Mouse (Mus musculus) retina, postnatal 1 day (tissue): ENCODE results near the gene Ifitm7.
"Not testable (repeated sequence)": the region's sequence is repeated elsewhere in the genome, so short reads cannot be mapped to it uniquely, and the experiment has no call there.

Experiments used
- DNase-seq: peaks from one replicate; pipeline ENCODE4 v3.0.0-alpha.2; 2012

Ifitm7 gene

DNA sequence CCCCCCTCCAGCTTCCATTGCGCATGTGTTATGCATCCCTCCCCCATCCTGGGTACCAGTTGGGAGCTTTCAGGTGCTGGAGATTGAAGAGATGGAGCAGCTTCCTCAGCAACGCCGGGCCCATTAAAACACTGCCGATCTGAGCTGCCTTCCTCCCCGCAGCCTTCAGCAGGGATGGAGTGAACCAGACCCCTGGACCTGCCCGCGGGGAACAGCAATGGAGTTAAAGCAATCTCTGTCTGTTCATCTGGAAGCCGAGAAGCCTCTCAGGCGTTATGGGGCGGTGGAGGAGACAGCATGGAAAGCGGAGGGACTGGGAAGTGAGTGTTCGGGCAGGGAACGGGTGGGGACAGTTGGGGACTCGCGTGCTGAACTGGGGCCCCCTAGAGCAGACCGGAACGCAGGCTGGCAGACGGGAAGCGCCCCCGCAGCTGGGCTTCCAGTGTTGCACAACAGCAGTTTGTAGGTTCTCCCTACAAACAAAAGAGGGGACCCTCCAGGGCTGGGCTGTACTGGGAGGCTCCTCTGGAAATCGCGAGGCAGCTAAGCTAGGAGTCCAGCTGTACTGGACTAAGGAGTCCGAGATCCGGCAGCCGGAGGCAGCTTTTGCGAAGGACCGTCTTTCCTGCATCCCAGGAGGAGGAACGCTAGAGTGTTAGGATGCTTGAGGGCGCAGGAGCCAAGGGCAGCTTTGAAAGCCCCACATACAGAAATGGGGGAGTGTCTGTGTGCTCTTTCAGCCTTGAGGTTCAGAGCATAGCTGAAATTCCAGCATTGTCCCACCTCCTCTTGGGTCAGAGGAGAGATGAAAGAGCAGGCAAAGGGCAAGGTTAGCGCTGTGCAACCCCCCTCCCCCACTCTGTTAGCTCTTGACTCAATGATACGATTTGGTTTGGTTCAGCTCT lies at the start of gene Ifitm7, which contains the start of gene 2900011O08Rik:
Gene Ifitm7, minus strand, starts transcription at position 315 of the 905 bp plus-strand sequence.
Gene 2900011O08Rik, plus strand, starts transcription at position 31 of the 905 bp plus-strand sequence.
- DNase-seq = peak; percentile 71

DNA sequence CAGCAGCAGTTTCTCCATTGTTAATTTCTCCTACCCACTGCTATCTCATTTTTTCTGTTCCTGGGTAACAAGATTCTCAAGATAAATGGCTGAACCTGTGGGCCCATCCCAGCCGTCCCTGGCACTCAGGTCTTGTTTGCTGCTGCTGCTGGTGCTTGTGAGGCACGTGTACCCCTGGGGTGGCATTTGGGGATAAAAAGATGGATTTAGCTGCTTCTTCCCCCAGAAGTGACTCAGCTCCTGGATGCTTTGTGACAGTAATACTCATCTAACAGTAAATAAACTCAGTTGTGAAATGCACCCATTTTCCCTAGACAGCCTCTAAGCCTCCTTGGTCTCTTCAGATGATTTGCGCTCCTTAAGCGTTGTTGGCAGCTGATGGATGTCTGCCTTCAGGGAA lies 46.4 kb upstream of the Ifitm7 start:
- no peak for DNase-seq

DNA sequence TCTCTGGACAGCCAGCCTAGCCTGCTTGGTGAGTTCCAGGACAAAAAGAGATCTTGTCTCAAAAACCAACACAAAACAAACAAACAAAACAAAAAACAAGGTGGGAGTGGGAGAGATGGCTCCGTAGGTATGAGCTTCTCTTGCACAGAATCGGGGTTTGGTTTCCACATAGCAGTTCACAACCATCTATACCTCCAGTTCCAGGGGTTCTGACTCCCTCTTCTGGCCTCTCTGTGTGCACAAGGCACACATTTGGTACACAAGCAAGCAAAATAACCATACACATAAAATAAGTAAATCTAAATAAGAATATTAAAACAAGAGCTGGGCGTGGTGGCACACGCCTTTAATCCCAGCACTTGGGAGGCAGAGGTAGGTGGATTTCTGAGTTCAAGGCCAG lies 44.0 kb upstream of the Ifitm7 start:
- no peak for DNase-seq

DNA sequence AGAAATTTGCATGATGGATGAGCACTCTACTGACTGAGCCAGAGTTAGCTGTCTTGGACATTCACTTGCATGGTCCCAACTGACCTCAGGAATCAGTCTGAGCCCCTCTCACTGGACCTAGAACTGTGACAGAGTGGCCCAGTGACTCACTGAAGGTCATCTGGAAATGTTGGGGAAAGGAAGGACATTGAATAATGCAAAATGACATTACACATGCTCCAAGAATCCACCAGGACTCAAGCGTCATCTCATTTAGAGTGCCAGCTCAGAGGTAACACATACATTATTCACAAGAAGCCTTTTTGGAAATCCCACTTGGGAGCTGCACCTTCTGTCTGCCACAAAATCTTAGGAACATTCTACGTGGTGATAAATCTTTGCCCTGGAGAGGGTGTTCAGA lies 43.2 kb upstream of the Ifitm7 start:
- DNase-seq = no peak

DNA sequence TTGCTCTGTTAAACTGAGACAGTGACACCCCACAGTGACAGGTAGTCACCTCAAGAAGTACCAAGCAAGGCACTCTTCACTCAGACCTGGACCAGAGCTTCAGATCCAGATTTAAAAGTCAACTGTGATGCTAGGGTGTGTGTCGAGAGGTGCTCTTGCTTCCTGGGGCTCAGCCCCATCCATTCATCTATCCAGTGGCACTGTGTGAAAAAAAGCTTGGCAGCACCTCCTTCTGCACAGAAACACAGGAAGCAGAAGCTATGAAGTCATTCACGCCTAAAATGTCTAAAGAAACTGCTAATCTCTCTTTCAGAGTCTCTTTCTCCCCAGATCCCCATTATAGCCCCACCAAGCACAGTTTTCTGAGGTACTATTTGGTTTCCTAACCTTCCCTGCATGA lies 42.4 kb upstream of the Ifitm7 start:
- DNase-seq = no peak

DNA sequence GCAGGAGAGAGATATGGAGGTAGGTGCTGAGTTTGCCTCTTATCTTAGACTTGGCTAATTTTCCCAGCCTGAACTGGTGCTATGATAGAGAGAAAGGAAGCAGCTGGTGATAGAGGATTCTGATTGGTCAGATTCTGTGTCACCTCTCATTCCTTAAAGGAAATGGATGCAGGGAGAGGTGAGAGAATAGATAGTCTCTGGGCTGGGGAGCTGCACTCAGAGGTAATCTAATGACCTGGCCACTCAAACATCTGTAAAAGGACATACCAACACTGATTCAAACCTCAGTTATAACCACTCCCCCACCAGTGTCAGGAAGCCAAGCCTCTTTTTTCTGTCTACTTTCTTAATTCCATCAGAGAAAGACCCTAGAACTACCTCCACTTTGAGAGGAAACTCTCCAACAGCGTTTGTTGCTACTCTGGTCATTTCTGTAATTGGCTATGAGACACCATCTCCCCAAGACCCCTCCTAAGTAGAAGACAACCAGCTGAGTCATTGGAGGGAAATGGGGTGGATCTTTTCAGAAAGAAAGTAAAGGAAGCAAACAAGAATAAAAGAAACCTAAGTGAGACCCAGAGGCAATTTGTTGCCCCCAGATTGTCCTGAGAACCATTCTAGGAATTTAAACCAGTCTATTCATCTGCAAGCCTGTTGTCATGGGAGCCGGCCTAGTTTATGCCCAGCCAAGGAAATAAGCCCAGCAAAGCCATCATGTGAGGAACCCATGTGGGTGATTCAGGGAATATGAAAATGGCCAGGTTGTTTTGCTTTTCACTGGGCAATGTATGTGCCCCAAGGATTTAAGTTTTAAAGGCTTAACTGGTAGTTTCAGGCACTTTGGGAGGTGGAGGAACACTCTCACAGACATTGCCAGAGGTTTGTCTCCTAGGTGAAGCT lies 38.7 kb upstream of the Ifitm7 start:
- DNase-seq = peak; percentile 4

DNA sequence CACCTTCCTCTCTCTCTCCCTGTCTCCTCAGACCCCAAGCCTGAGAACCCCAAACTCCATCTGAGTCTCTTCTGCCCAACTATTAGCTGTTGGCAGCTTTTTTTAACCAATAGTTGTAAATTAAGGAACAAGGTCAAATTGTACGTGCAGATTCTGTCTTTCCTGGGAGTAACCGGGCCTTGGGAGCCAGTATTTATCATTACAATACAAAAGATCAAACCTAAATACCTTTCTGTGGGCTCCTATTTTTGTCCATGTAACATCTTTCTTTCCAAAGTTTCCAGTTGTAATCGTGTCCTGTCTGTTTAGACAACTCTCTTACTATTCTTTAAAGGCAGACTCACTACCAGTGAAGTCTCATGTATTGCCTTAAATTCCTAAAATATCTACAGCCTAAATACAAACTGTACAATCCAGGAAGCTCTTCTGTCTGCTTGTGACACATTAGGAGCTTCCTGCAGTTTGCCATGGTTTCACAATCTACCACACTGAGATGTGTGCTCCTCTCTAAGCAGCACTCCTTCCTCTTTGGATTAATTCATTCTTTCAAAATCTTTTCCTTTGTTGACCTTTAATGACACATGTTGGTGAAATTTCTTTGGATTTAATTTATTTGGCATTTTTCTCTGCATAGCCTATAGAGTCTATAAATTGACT lies 34.6 kb upstream of the Ifitm7 start:
- no peak for DNase-seq

DNA sequence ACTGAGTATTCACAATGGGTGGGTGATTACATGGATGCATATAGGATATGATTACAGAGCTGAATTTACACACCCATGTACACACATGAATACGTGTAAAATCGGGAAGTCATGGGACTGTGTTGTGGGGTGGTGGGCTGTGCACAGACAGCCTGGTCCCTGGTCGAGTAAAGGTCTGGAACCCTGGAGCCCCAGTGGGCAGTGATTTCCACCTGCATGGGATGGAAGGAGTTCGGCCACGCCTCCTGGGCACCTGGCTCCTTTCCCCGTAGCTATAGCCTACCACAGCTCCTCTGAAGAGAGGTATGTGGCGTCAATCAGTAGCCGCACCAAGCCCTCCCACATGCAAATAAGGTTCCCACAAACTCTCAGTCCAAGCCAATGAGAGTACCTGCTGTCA lies 30.6 kb upstream of the Ifitm7 start:
- no peak for DNase-seq

DNA sequence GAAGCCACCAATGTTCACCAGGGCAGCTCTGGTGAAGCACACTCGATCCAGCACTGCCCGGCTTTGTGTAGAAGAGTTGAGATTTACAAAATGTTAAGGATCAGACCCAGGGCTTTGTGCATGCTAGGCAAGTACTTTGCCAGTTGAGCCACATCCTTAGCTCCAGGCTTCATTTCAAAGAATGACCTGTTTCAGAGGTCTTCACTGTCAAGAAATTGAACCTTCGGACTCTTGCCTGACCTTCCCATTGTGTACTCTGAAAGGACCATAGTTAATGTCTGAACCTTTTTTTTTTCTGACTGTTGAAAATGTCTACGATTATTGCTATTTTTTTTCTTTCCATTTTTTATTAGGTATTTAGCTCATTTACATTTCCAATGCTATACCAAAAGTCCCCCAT lies 23.3 kb upstream of the Ifitm7 start:
- no peak for DNase-seq

DNA sequence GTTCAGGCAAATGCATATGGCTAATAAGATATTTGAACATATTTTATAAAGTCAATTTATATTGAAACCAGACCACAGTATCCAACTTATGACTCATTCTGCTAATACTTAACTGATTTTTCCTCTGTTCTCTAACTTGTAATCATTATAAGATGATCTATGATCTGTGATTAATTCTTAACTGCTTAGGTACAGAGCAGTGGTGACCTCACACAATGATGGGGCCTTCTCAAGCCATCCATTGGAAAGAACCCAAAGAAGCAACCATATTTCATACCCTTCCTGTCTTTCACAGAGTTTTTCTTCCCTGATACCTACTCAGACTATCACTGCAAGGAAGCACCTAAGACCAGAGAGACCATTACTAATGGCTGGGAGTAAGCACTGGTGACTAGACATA lies 22.0 kb upstream of the Ifitm7 start:
- no peak for DNase-seq

DNA sequence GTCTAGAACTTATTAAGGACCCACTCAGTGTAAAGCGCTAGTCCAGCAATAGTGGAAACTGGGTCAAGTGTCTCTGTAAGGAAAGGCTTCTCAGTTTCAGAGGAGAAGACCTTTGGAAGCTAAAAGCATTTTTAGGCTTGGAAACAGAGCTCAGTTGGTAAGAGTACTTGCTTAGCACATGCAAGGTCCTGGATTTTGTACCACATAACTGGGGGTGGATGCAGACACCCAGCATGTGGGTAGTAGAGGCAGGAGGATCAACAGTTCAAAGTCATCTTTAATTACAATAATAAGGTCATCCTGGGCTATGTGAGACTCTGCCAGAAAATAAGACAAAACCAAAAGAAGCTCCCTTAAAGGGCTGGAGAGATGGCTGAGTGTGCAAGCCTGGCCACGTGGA lies 21.4 kb upstream of the Ifitm7 start:
- DNase-seq = no peak

DNA sequence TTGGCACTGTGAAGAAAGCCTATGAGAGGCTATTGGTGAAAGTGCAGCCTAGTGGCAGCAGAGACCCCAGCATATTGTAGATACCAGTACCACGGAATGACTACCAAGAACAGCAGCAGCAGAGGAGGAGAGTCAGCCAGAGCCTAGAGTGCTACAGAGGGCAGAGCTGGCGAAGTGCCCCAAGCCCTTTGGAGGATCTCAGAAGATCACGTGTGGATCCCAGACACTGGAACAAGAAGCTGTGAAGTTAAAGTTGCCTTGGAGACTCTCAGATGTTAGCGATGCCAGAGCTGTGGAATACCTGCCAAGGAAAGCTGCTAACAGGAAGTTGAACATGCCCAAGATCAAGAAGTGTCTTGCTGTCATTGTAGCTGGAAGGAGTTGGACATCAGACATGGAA lies 18.6 kb upstream of the Ifitm7 start:
- no peak for DNase-seq

DNA sequence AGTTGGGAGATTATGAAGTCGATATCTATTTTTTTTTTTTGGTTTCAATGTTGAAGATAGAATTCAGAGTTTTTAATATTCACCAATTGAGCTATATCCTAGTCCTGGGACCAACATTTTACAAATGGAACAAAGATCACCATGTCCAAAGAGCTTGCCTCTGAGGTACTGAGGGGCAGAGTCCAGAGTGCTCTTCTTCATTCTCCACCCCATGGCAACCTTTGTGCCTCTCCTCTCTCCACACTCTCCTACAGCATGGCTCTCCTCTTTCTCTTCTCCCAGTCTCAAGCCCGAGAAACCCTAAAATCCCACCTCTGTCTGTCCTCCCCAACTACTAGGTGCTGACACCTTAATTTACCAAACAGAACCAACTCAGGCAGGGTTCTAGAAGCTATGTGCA lies 18.0 kb upstream of the Ifitm7 start:
- DNase-seq = no peak

DNA sequence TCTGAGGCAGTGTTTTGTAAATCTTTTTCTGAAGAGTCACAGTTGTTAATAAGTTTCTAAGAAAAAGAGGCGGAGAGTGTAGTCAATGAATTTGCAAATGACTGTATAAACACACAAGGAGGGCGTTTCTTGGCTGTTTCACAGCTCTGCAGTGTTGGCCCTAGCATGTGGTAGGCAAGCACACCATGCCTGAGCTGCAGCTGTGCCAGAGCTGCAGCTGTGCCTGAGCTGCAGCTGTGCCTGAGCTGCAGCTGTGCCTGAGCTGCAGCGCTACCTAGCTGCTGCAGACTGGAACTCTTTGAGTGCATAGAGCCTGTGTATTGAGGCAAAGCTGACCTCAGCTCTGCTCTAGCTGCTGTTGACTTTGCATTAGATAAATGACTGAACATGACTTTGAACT lies 17.5 kb upstream of the Ifitm7 start:
- no peak for DNase-seq

DNA sequence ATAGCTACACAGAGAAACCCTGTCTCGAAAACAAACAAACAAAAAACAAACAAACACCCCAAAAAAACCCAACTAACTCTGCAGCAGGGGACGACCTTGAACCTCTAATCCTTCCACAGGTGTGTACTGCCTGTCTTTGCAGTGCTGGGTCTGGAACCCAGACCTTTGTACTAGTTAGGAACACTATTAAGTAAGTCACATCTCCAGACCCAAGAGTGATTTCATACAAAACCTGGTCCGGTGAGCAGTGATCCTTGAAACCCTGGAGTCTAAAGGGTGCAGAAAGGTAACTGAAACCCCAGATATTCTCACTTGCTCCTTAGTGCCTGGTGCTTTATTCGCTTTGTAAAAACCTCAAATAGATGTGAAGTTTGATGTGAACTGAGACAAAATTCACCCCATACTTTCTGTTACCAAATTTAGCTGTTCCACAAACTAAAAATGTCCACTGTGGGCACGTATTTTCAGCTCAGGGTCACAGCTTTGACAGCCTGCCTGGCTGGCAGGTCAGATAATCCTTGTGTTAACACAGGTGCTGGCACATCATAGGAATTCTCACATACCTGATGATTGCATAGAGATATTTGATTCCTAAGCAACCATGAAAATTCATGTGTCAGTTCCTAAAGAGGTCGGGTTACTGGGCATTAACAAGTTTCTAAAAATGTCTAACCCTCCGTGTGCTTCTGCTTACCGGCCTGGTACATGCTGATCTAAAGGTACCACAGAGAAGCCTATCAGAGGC lies 16.9 kb upstream of the Ifitm7 start:
- no peak for DNase-seq

DNA sequence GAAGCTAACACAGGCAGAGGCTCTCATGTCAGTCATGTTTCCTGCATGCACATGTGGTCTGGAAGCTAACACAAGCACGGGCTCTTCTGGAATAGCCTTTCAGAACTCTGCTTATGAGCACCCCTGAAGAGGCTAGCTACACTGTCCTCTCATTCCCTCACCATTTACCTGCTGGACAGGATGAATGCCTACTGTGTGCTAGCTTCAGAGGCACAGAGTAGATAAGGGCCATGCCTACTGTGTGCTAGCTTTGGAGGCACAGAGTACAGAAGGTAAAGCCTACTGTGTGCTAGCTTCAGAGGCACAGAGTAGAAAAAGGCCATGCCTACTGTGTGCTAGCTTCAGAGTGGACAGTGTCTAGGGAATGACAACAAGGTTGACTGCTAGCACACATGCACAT lies 7.8 kb upstream of the Ifitm7 start:
- DNase-seq = no peak

DNA sequence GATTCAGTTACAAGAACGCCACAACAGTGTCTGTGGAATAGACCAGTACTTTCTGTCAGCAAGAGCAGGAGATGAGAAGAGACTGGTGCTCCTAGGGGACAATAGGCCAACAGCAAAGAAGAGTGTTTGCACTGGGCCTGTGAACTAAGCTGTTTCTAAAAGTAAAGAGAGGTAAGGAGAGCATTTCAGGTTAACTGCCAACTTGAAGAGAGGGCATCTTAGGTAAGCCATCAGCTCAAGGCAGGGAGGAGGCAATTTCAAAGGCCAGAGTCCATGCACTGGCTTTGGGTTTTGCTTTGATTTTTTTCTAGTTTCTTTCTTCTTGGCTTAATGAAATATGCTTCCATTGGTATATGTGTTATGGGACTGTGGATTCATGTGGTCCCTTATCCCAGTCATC lies 7.4 kb upstream of the Ifitm7 start:
- DNase-seq = no peak

DNA sequence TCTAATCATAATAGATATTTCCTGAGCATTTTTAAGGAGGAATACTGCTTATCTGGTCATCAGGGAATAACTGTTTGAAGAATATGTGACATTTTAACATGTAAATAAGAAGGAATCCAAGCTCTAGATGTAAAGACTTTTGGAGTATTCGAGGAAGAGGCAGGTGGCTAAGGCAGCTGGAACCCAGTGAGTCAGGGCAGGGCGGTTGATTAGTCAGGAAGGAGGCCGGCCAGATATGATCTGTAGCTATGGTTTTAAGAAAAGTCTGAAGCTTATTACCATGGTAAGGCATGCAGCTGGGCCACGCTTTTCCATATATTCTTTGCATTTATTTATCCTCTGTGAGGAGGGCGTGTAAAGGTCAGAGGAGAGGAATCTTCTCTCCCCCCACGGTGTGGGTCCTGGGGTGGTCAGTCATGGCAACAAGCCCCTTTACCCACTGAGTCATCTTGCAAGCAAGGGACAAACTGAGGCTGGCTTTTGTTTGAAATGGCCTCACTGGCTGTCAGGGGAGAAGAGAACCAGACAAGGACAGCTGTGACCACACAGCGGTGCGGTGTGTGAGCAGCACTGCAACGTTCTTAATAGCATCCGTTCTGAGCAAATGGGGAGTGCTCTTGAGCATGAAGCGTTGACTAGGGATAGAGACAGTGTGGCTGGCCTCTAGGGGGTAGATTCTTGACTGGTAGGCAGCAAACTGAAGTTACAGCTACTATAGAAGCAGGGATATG lies 6.0 kb upstream of the Ifitm7 start:
- no peak for DNase-seq

DNA sequence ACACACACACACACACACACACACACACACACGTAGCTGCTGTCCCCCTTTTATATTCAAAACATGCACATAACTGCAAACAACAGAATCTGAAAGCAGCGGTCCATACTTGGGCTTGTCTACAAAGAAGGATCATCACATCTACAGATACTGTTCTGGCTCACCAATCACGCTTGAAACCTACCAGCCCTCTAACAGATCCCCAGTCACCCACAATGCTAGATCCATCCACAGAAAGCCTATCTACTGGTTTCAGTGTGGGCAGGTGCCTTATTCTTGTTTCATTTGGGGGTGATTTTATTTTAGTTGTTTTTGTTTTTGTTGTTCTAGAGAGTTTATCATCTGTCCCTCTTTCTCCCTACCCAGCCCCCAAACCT lies 503 bp downstream of the Ifitm7 start:
- DNase-seq = no peak

DNA sequence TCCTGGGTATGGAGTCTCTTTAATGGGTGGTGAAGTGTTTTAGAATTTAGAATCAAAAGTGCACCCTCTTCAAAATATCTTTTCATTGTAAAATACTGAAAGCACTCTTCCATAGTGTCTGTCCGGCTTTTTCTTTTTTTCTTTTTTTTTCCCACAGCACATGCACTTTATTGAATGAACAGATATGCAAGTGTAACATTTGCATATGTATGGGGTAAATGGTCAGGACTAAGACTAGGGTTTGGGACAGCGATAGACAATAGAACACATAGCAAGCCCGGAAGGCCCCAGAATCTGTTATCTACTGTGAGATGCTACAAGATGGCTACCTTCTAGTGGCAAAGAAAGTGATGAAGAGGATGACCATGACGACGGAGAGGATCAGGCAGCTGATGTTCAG lies 3.5 kb downstream of the Ifitm7 start:
- DNase-seq = no peak

DNA sequence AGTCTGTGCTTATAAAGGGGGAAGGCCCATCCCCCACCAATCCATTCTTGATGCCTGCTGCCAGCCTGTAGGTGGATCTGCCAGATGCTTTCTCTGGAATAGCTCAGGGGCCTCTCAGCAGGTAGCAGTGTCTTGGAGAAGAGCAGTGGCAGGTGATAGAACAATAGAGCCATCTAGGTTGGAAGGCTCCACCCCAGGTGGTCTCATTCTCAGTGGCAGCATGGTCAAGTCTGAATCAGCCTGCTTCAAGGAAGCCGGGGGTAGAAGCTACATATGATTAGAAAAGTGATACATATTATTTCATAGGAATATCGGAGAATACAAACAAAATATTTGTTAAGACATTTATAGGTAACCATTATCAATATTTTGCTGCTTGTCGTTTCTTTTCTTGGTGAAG lies 5.0 kb downstream of the Ifitm7 start:
- DNase-seq = not testable (repeated sequence)

DNA sequence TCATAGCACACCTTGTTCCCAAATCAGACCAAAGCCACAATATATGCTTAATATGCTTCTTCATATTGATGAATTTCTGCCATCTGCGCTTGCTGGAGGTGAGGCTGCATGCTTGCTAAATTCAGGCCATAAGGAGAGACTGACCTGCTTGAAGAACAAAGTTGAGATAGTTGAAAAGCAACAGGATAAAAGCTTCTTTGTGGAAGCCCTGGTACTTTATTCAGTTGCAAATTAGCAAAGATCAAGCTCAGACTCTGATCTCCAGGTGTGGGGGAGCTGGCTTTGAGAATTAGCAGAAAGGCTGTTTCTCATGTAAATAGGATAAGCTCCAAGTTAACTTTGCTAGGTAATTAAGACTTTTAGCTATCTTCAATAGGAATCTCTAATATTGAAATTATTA lies 9.7 kb downstream of the Ifitm7 start:
- DNase-seq = not testable (repeated sequence)
